Mouse (Mus musculus) brown adipose tissue, adult 24 weeks (tissue): ENCODE results near the gene Fam178b. TPM values are rescaled to one million over a fixed set of nuclear protein-coding genes. Genes with fewer than 3 reads are reported as not detected.

ENCODE experiments used
- H3K27ac ChIP-seq: fragments of 200-500 bp; replicated peaks from 2 replicates; pipeline ENCODE4 v1.5.1; 2012; ENCODE audit warnings: low read depth, mild to moderate bottlenecking, low read length
- H3K4me1 ChIP-seq: fragments of 200-500 bp; 2 replicates; pipeline ENCODE4 v1.6.1; 2012; ENCODE audit warnings: low read length, mixed read lengths; ENCODE audit not compliant: control insufficient read depth, insufficient read depth, insufficient read length
- H3K4me3 ChIP-seq: fragments of 200-500 bp; 2 replicates; pipeline ENCODE4 v1.5.1; 2012; ENCODE audit warnings: low read depth, mild to moderate bottlenecking, low read length, moderate library complexity; ENCODE audit not compliant: insufficient read depth
- polyA plus RNA-seq: library from polyadenylated mRNA; stranded (reverse); fragments of >200 nt; gene quantifications from 2 replicates; pipeline ENCODE4 v1.2.4, GENCODE M21; 2012; ENCODE audit not compliant: missing spikeins, insufficient read depth, insufficient read length

Gene Fam178b
- polyA plus RNA-seq: not detected in 2 replicates

GRCm38 (mm10) chr1:36682620-36683355 is at the start of gene Fam178b:
Gene Fam178b, minus strand, starts transcription at chr1:36683183.
- H3K4me3 ChIP-seq: no peak within 1 kb of the TSS
- H3K4me1 ChIP-seq: no peaks in the 10 kb centered on the region
- no peak within 1 kb of the TSS for H3K27ac ChIP-seq

- H3K4me1 ChIP-seq: no peaks in the 10 kb centered on the region
- H3K4me3 ChIP-seq: no peak overlapping the region
- H3K27ac ChIP-seq: no peak overlapping the region
Measured at GRCm38 (mm10) chr1:36724057-36724431, 41.1 kb upstream of the Fam178b start.

GRCm38 (mm10) chr1:36723146-36724056 is 40.4 kb upstream of the Fam178b start:
- Histone ChIP-seq H3K27ac (no peak overlapping the region), H3K4me1 (no peaks in the 10 kb centered on the region), H3K4me3 (no peak overlapping the region)

GRCm38 (mm10) chr1:36718786-36719185 is 35.8 kb upstream of the Fam178b start:
- H3K4me3 ChIP-seq: no peak overlapping the region
- no peaks in the 10 kb centered on the region for H3K4me1 ChIP-seq
- H3K27ac ChIP-seq: no peak overlapping the region

- Histone ChIP-seq H3K4me3 (no peak within 1 kb of the TSS), H3K4me1 (no peaks in the 10 kb centered on the region)
Measured at GRCm38 (mm10) chr1:36714311-36714710, 31.3 kb upstream of the Fam178b start, which contains the start of gene Actr1b. Gene Actr1b, minus strand, starts transcription at chr1:36714422.

GRCm38 (mm10) chr1:36711104-36711503 is 28.1 kb upstream of the Fam178b start:
- Histone ChIP-seq H3K4me3 (no peak overlapping the region), H3K4me1 (peaks cover 9% of the 10 kb centered on the region), H3K27ac (no peak overlapping the region)

More at GRCm38 (mm10) chr1:36714311-36714710, 31.3 kb upstream of the Fam178b start, which contains the start of gene Actr1b:
- no peak within 1 kb of the TSS for H3K27ac ChIP-seq

GRCm38 (mm10) chr1:36709854-36710280 is 26.9 kb upstream of the Fam178b start, which contains the start of gene 4933424G06Rik:
Gene 4933424G06Rik, plus strand, starts transcription at chr1:36710149.
- Histone ChIP-seq H3K4me1 (peaks cover 9% of the 10 kb centered on the region), H3K4me3 (peak within 1 kb of the TSS; percentile 90), H3K27ac (peak within 1 kb of the TSS; percentile 45)

- Histone ChIP-seq H3K4me1 (peaks cover 9% of the 10 kb centered on the region), H3K4me3 (peak overlapping the region; percentile 90), H3K27ac (peak overlapping the region; percentile 45)
Measured at GRCm38 (mm10) chr1:36709055-36709853, 26.3 kb upstream of the Fam178b start.

- no peak overlapping the region for H3K27ac ChIP-seq
- peaks cover 9% of the 10 kb centered on the region for H3K4me1 ChIP-seq
- peak overlapping the region; percentile 90 for H3K4me3 ChIP-seq
Measured at GRCm38 (mm10) chr1:36708626-36709025, 25.6 kb upstream of the Fam178b start.

- H3K4me1 ChIP-seq: peaks cover 9% of the 10 kb centered on the region
- no peak overlapping the region for H3K4me3 ChIP-seq
- no peak overlapping the region for H3K27ac ChIP-seq
Measured at GRCm38 (mm10) chr1:36707797-36708196, 24.8 kb upstream of the Fam178b start.

- Histone ChIP-seq H3K4me3 (no peak overlapping the region), H3K27ac (no peak overlapping the region), H3K4me1 (peaks cover 9% of the 10 kb centered on the region)
Measured at GRCm38 (mm10) chr1:36707166-36707565, 24.2 kb upstream of the Fam178b start.

- Histone ChIP-seq H3K4me1 (no peaks in the 10 kb centered on the region), H3K27ac (no peak overlapping the region), H3K4me3 (no peak overlapping the region)
Measured at GRCm38 (mm10) chr1:36697030-36697429, 14.0 kb upstream of the Fam178b start.

- no peak overlapping the region for H3K27ac ChIP-seq
- no peaks in the 10 kb centered on the region for H3K4me1 ChIP-seq
- no peak overlapping the region for H3K4me3 ChIP-seq
Measured at GRCm38 (mm10) chr1:36696411-36696810, 13.4 kb upstream of the Fam178b start.

GRCm38 (mm10) chr1:36694871-36695270 is 11.9 kb upstream of the Fam178b start:
- no peaks in the 10 kb centered on the region for H3K4me1 ChIP-seq
- H3K27ac ChIP-seq: no peak overlapping the region
- no peak overlapping the region for H3K4me3 ChIP-seq
